Mouse (Mus musculus) ES-CJ7 (cell line): ENCODE results near the gene Tenm3.

ENCODE experiments used
- DNase-seq: peaks from one replicate; pipeline ENCODE4 v3.0.0; 2011; ENCODE audit warnings: low read depth, low spot score

Tenm3 gene

GRCm38 (mm10) chr8:48456328-48457124 is 387.2 kb downstream of the Tenm3 start:
- DNase-seq, result no peak

GRCm38 (mm10) chr8:48451247-48451635 is 392.5 kb downstream of the Tenm3 start:
- DNase-seq, result no peak

GRCm38 (mm10) chr8:48450397-48451246 is 393.1 kb downstream of the Tenm3 start:
- no peak for DNase-seq

- peak; percentile 67 for DNase-seq
Measured at GRCm38 (mm10) chr8:48449625-48450024, 394.1 kb downstream of the Tenm3 start.

GRCm38 (mm10) chr8:48445690-48446089 is 398.1 kb downstream of the Tenm3 start:
- no peak for DNase-seq

- peak; percentile 24 for DNase-seq
Measured at GRCm38 (mm10) chr8:48439491-48439890, 404.3 kb downstream of the Tenm3 start.

GRCm38 (mm10) chr8:48437523-48438207 is 406.1 kb downstream of the Tenm3 start:
- DNase-seq, result no peak

GRCm38 (mm10) chr8:48425101-48425500 is 418.6 kb downstream of the Tenm3 start:
- DNase-seq, result no peak

- DNase-seq, result no peak
Measured at GRCm38 (mm10) chr8:48417714-48418113, 426.0 kb downstream of the Tenm3 start.

- DNase-seq, result no peak
Measured at GRCm38 (mm10) chr8:48410916-48411315, 432.8 kb downstream of the Tenm3 start.

- DNase-seq, result peak; percentile 22
Measured at GRCm38 (mm10) chr8:48400572-48400972, 443.2 kb downstream of the Tenm3 start.

- DNase-seq, result no peak
Measured at GRCm38 (mm10) chr8:48385833-48386232, 457.9 kb downstream of the Tenm3 start.

- no peak for DNase-seq
Measured at GRCm38 (mm10) chr8:48380035-48380434, 463.7 kb downstream of the Tenm3 start.

GRCm38 (mm10) chr8:48376774-48377173 is 467.0 kb downstream of the Tenm3 start:
- no peak for DNase-seq

- DNase-seq, result no peak
Measured at GRCm38 (mm10) chr8:48375183-48375582, 468.6 kb downstream of the Tenm3 start.

GRCm38 (mm10) chr8:48373404-48373803 is 470.3 kb downstream of the Tenm3 start:
- DNase-seq, result no peak

GRCm38 (mm10) chr8:48367164-48367563 is 476.6 kb downstream of the Tenm3 start:
- no peak for DNase-seq

- no peak for DNase-seq
Measured at GRCm38 (mm10) chr8:48356849-48357248, 486.9 kb downstream of the Tenm3 start.

- DNase-seq, result no peak
Measured at GRCm38 (mm10) chr8:48353458-48353857, 490.3 kb downstream of the Tenm3 start.

GRCm38 (mm10) chr8:48348901-48349300 is 494.9 kb downstream of the Tenm3 start:
- DNase-seq, result no peak

GRCm38 (mm10) chr8:48348386-48348785 is 495.4 kb downstream of the Tenm3 start:
- no peak for DNase-seq

GRCm38 (mm10) chr8:48343067-48343420 is 500.7 kb downstream of the Tenm3 start:
- DNase-seq, result no peak
